Mouse (Mus musculus): ENCODE data around the gene Asb18. TPM values are rescaled to one million over a fixed set of nuclear protein-coding genes. Genes with fewer than 3 reads are reported as not detected.

Gene Asb18
- total RNA-seq, 1 experiment, result not detected

DNA sequence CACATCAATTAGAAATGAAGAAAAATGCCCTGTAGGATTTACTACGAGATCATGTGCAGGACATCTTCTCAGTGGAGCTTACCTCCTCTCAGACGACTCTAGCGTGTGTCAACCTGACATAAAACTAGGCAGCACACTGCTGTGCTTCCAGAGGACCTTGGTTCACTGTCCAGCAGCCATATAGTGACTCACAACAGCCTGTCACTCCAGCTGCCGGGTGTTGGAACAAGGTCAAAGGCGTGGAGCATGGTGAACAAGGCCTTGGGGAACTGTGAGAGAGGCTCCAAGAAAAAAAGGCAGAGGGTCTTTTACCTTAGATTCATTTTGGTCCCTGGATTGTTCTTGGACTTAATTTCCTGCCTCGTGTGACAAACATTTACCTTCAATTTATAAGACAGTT lies 3.6 kb upstream of the Asb18 start:
- no peak overlapping the region for H3K9ac ChIP-seq (ENCODE audit: insufficient read depth, low read depth, low read length, poor library complexity, severe bottlenecking)
- no peak overlapping the region for H3K4me3 ChIP-seq (ENCODE audit: insufficient read depth in 1 of 2, low read depth in 1 of 2, low read length in 2 of 2, poor library complexity in 1 of 2, severe bottlenecking in 1 of 2)
- H3K36me3 ChIP-seq (ENCODE audit: control insufficient read depth, insufficient read depth, low read length, poor library complexity, severe bottlenecking), result no peaks in the 10 kb centered on the region
- H3K27ac ChIP-seq (ENCODE audit: insufficient read depth, low read depth, low read length, poor library complexity, severe bottlenecking), result no peak overlapping the region
- in situ Hi-C loops (cut with MboI; ENCODE audit: low sequenced_read_pairs in 2 of 2, unreplicated experiment in 2 of 2), result no loop called here
- no peaks in the 10 kb centered on the region for H3K4me1 ChIP-seq (ENCODE audit: control insufficient read depth in 2 of 2, insufficient read depth in 2 of 2, low read length in 2 of 2, poor library complexity in 1 of 2)
- TF ChIP-seq MAFK (IDR thresholded peaks at IDR 0.05; ENCODE audit: insufficient read depth, low read depth, low read length), result no peak
- TF ChIP-seq ZNF384 (IDR thresholded peaks at IDR 0.05; ENCODE audit: low read depth, low read length), result no peak
- TF ChIP-seq HCFC1 (IDR thresholded peaks at IDR 0.05; ENCODE audit: borderline replicate concordance, insufficient read depth, low read length), result no peak
- DNase-seq (ENCODE audit: low read depth, low spot score), result no peak
- no peaks in the 10 kb centered on the region for H3K9me3 ChIP-seq (ENCODE audit: control insufficient read depth, insufficient read depth, low read depth, low read length)

- Histone ChIP-seq H3K36me3 (ENCODE audit: control insufficient read depth, insufficient read depth, low read length, poor library complexity, severe bottlenecking) (no peaks in the 10 kb centered on the region), H3K27ac (ENCODE audit: insufficient read depth, low read depth, low read length, poor library complexity, severe bottlenecking) (no peak overlapping the region), H3K9ac (ENCODE audit: insufficient read depth, low read depth, low read length, poor library complexity, severe bottlenecking) (no peak overlapping the region), H3K9me3 (ENCODE audit: control insufficient read depth, insufficient read depth, low read depth, low read length) (no peaks in the 10 kb centered on the region), H3K4me1 (ENCODE audit: control insufficient read depth in 2 of 2, insufficient read depth in 2 of 2, low read length in 2 of 2, poor library complexity in 1 of 2) (no peaks in the 10 kb centered on the region), H3K4me3 (ENCODE audit: insufficient read depth in 1 of 2, low read depth in 1 of 2, low read length in 2 of 2, poor library complexity in 1 of 2, severe bottlenecking in 1 of 2) (no peak overlapping the region)
- in situ Hi-C loops (cut with MboI; ENCODE audit: low sequenced_read_pairs in 2 of 2, unreplicated experiment in 2 of 2), result no loop called here
- DNase-seq (ENCODE audit: low read depth, low spot score), result peak; percentile 70
- no peak for TF ChIP-seq CHD2 (IDR thresholded peaks at IDR 0.05; ENCODE audit: low read depth, low read length)
- TF ChIP-seq ZNF384 (IDR thresholded peaks at IDR 0.05; ENCODE audit: low read depth, low read length), result no peak
- TF ChIP-seq ZC3H11A (IDR thresholded peaks at IDR 0.05; ENCODE audit: borderline replicate concordance, low read depth, low read length), result 0 out of 2 replicates have a peak, but pooled peaks have one; percentile 2
- TF ChIP-seq HCFC1 (IDR thresholded peaks at IDR 0.05; ENCODE audit: borderline replicate concordance, insufficient read depth, low read length), result no peak
These were observed 1.2 kb downstream of the Asb18 start for GRCm38 (mm10) chr1:90013273-90013672.

DNA sequence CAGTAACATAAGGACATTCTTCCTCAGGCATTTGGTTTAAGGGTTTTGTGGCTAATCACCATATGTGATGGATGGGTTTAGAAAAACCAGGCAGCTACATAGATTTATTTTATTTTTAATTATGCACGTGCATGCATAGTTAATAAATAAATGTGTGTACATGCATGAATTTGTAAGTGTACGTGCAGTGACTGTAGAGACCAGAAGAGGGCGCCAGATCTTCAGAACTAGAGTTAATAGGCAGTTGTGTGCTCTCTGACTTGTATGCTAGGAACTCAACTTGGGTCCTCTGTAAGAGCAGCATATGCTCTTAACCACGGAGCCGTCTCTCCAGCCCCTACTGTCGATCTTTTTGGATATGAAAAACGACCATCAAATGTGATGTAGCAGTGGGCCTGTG lies 1.6 kb downstream of the Asb18 start:
- peak; percentile 47 for DNase-seq (ENCODE audit: low read depth, low spot score)
- Histone ChIP-seq H3K27ac (ENCODE audit: insufficient read depth, low read depth, low read length, poor library complexity, severe bottlenecking) (no peak overlapping the region), H3K9ac (ENCODE audit: insufficient read depth, low read depth, low read length, poor library complexity, severe bottlenecking) (no peak overlapping the region), H3K4me3 (ENCODE audit: insufficient read depth in 1 of 2, low read depth in 1 of 2, low read length in 2 of 2, poor library complexity in 1 of 2, severe bottlenecking in 1 of 2) (no peak overlapping the region), H3K36me3 (ENCODE audit: control insufficient read depth, insufficient read depth, low read length, poor library complexity, severe bottlenecking) (no peaks in the 10 kb centered on the region), H3K4me1 (ENCODE audit: control insufficient read depth in 2 of 2, insufficient read depth in 2 of 2, low read length in 2 of 2, poor library complexity in 1 of 2) (no peaks in the 10 kb centered on the region), H3K9me3 (ENCODE audit: control insufficient read depth, insufficient read depth, low read depth, low read length) (no peaks in the 10 kb centered on the region)
- in situ Hi-C loops (cut with MboI; ENCODE audit: low sequenced_read_pairs in 2 of 2, unreplicated experiment in 2 of 2), result no loop called here
- TF ChIP-seq MAFK (IDR thresholded peaks at IDR 0.05; ENCODE audit: insufficient read depth, low read depth, low read length), result no peak
- TF ChIP-seq ZC3H11A (IDR thresholded peaks at IDR 0.05; ENCODE audit: borderline replicate concordance, low read depth, low read length), result 0 out of 2 replicates have a peak, but pooled peaks have one; percentile 12
- no peak for TF ChIP-seq HCFC1 (IDR thresholded peaks at IDR 0.05; ENCODE audit: borderline replicate concordance, insufficient read depth, low read length)
- no peak for TF ChIP-seq CHD2 (IDR thresholded peaks at IDR 0.05; ENCODE audit: low read depth, low read length)

DNA sequence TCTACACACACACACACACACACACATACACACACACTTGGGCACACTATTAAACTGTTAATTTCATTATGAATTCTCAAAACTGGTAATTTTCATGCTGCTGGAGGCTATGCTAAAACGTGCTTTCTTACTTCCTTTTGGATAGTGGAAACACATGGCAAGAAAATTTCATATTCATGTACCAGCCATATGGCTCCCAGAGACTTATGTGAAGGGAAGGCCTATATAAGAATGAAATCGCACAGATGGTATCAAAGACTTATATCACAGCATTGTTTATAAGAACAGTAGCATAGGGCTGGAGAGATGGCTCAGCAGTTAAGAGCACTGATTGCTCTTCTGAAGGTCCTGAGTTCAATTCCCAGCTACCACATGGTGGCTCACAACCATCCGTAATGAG lies 2.3 kb downstream of the Asb18 start:
- Histone ChIP-seq H3K27ac (ENCODE audit: insufficient read depth, low read depth, low read length, poor library complexity, severe bottlenecking) (no peak overlapping the region), H3K4me1 (ENCODE audit: control insufficient read depth in 2 of 2, insufficient read depth in 2 of 2, low read length in 2 of 2, poor library complexity in 1 of 2) (no peaks in the 10 kb centered on the region), H3K36me3 (ENCODE audit: control insufficient read depth, insufficient read depth, low read length, poor library complexity, severe bottlenecking) (no peaks in the 10 kb centered on the region), H3K4me3 (ENCODE audit: insufficient read depth in 1 of 2, low read depth in 1 of 2, low read length in 2 of 2, poor library complexity in 1 of 2, severe bottlenecking in 1 of 2) (no peak overlapping the region), H3K9ac (ENCODE audit: insufficient read depth, low read depth, low read length, poor library complexity, severe bottlenecking) (no peak overlapping the region), H3K9me3 (ENCODE audit: control insufficient read depth, insufficient read depth, low read depth, low read length) (no peaks in the 10 kb centered on the region)
- DNase-seq (ENCODE audit: low read depth, low spot score), result no peak
- in situ Hi-C loops (cut with MboI; ENCODE audit: low sequenced_read_pairs in 2 of 2, unreplicated experiment in 2 of 2), result no loop called here
- no peak for TF ChIP-seq CHD2 (IDR thresholded peaks at IDR 0.05; ENCODE audit: low read depth, low read length)
- TF ChIP-seq ZNF384 (IDR thresholded peaks at IDR 0.05; ENCODE audit: low read depth, low read length), result no peak
- no peak for TF ChIP-seq MAFK (IDR thresholded peaks at IDR 0.05; ENCODE audit: insufficient read depth, low read depth, low read length)
- no peak for TF ChIP-seq HCFC1 (IDR thresholded peaks at IDR 0.05; ENCODE audit: borderline replicate concordance, insufficient read depth, low read length)
- TF ChIP-seq ZC3H11A (IDR thresholded peaks at IDR 0.05; ENCODE audit: borderline replicate concordance, low read depth, low read length), result no peak

DNA sequence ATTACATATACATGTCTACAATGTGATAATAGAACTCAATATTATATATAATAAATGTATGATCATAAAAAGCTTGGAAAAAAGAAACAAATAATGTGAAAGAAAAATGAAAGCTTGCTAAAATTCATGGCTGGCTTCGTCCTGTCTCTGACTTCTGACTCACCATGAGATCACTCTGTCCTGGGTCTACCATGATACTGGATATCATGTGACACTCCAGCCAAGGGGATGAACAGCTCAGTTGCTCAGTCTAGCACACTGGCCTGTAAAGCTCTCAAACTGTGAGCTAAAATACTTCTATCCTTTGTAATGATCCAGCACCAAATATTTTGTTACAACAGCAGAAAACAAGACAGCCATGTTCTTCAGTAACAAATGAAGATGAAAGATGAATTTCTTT lies 4.4 kb downstream of the Asb18 start:
- no peaks in the 10 kb centered on the region for H3K4me1 ChIP-seq (ENCODE audit: control insufficient read depth in 2 of 2, insufficient read depth in 2 of 2, low read length in 2 of 2, poor library complexity in 1 of 2)
- H3K27ac ChIP-seq (ENCODE audit: insufficient read depth, low read depth, low read length, poor library complexity, severe bottlenecking), result no peak overlapping the region
- in situ Hi-C loops (cut with MboI; ENCODE audit: low sequenced_read_pairs in 2 of 2, unreplicated experiment in 2 of 2), result no loop called here
- H3K9ac ChIP-seq (ENCODE audit: insufficient read depth, low read depth, low read length, poor library complexity, severe bottlenecking), result no peak overlapping the region
- no peak for TF ChIP-seq MAFK (IDR thresholded peaks at IDR 0.05; ENCODE audit: insufficient read depth, low read depth, low read length)
- H3K4me3 ChIP-seq (ENCODE audit: insufficient read depth in 1 of 2, low read depth in 1 of 2, low read length in 2 of 2, poor library complexity in 1 of 2, severe bottlenecking in 1 of 2), result no peak overlapping the region
- no peaks in the 10 kb centered on the region for H3K9me3 ChIP-seq (ENCODE audit: control insufficient read depth, insufficient read depth, low read depth, low read length)
- no peak for DNase-seq (ENCODE audit: low read depth, low spot score)
- no peaks in the 10 kb centered on the region for H3K36me3 ChIP-seq (ENCODE audit: control insufficient read depth, insufficient read depth, low read length, poor library complexity, severe bottlenecking)

Measured in ES-E14 (cell line).